Mouse (Mus musculus): Measurements from ENCODE around the gene Dennd1c. TPM values are rescaled to one million over a fixed set of nuclear protein-coding genes. Genes with fewer than 3 reads are reported as not detected.

Dennd1c gene
- polyA plus RNA-seq, 1 experiment from 2014 or later: 4.5 TPM

DNA sequence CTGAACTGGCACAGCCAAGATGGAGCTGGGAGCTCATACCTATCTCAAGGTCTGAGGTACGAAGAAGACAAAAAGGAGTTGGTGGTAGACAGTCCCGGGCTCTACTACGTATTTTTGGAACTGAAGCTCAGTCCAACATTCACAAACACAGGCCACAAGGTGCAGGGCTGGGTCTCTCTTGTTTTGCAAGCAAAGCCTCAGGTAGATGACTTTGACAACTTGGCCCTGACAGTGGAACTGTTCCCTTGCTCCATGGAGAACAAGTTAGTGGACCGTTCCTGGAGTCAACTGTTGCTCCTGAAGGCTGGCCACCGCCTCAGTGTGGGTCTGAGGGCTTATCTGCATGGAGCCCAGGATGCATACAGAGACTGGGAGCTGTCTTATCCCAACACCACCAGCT, 28.8 kb upstream of the Dennd1c start:
- H3K36me3 ChIP-seq: no peaks in the 10 kb centered on the region
- no peaks in the 10 kb centered on the region for H3K9me3 ChIP-seq
- no peak overlapping the region for H3K27ac ChIP-seq
- peak overlapping the region; percentile 83; the same call in 1 of the 2 replicates for H3K4me2 ChIP-seq (replicated peaks)
- H3K4me1 ChIP-seq: peaks cover 22% of the 10 kb centered on the region
- 91% methylated on average over 5 of the region's 5 CpGs for WGBS
- H3K27me3 ChIP-seq (replicated peaks): no peaks in the 10 kb centered on the region
- H3K4me3 ChIP-seq: no peak overlapping the region
- ATAC-seq (ENCODE audit: low FRiP score, low read depth): no peak
- no peak overlapping the region for H3K9ac ChIP-seq

DNA sequence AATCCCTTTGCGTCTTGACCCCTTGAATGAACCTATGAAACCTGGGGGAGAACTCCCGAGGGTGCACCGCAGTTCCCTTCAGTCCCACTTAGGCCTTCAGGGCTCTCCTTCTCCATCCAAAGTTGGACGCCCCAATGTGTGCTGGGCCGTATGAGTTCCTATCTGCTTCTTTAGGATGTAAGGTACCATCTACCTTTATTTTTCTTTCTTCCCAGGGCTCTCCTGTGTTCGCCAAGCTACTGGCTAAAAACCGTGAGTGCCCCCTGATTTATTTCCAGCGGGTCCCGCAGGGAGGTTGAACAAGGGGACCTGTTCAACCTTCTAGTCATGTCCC, 27.7 kb upstream of the Dennd1c start:
- Histone ChIP-seq H3K27me3 (replicated peaks) (no peaks in the 10 kb centered on the region), H3K9me3 (no peaks in the 10 kb centered on the region), H3K36me3 (no peaks in the 10 kb centered on the region), H3K4me3 (peak overlapping the region; percentile 49), H3K9ac (peak overlapping the region; percentile 62), H3K27ac (no peak overlapping the region), H3K4me2 (replicated peaks) (peak overlapping the region; percentile 83), H3K4me1 (peaks cover 22% of the 10 kb centered on the region)
- no peak; the same call in 1 of the 2 replicates for ATAC-seq (ENCODE audit: low FRiP score, low read depth)
- 3% methylated on average over 9 of the region's 9 CpGs for WGBS

DNA sequence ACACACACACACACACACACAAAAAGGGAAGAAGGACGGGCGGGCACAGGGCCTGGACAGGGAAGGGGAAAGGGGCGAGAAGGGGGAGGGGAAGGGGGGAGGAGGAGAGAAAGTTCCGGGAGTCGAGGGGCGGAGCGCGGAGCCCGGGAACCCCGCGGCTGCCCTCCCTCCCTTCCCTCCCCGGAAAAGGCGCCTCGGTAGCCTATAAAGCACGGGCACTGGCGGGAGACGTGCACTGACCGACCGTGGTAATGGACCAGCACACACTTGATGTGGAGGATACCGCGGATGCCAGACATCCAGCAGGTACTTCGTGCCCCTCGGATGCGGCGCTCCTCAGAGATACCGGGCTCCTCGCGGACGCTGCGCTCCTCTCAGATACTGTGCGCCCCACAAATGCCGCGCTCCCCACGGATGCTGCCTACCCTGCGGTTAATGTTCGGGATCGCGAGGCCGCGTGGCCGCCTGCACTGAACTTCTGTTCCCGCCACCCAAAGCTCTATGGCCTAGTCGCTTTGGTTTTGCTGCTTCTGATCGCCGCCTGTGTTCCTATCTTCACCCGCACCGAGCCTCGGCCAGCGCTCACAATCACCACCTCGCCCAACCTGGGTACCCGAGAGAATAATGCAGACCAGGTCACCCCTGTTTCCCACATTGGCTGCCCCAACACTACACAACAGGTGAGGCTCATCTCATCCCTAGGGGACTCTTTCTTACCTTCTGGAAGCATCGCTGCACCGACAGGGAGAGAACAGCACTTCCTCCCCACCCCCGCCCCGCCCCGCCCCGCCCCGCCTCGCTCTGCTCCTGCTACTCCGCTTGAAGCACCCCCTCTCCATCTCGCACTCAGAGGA, 27.1 kb upstream of the Dennd1c start, which contains the start of gene Tnfsf9:
Gene Tnfsf9 (plus strand): TSS at position 145 of the 854 bp plus-strand sequence.
- Histone ChIP-seq H3K4me1 (peaks cover 22% of the 10 kb centered on the region), H3K9ac (peak within 1 kb of the TSS; percentile 62), H3K4me2 (replicated peaks) (peak within 1 kb of the TSS; percentile 83), H3K36me3 (no peaks in the 10 kb centered on the region), H3K27ac (no peak within 1 kb of the TSS), H3K9me3 (no peaks in the 10 kb centered on the region), H3K4me3 (peak within 1 kb of the TSS; percentile 49), H3K27me3 (replicated peaks) (no peaks in the 10 kb centered on the region)
- 1% methylated on average over 59 of the region's 61 CpGs for WGBS
- peak; percentile 83 for ATAC-seq (ENCODE audit: low FRiP score, low read depth)

DNA sequence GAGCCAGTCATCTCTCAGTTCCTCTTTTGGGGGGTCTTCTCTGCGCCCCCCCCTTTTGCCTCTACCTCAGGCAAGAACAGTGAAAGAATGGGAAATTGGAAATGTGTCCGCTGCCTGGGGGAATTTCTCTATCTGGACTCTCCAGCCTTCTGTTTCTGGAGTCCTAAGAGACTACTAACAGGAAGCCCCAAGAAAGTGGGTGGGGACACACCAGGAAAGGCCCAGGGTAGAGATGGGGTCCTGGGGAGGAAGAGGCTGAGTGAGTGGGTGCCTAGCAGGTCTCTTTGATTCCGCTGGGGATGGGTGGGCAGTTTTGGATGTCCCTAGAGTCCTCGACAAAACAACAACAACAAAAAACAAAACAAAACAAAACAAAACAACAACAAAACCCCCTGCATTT, 26.2 kb upstream of the Dennd1c start:
- Histone ChIP-seq H3K9ac (0 out of 2 replicates have a peak overlapping the region, but pooled peaks have one; percentile 1), H3K4me1 (peaks cover 22% of the 10 kb centered on the region), H3K9me3 (no peaks in the 10 kb centered on the region), H3K27me3 (replicated peaks) (no peaks in the 10 kb centered on the region), H3K27ac (no peak overlapping the region), H3K36me3 (no peaks in the 10 kb centered on the region), H3K4me3 (peak overlapping the region; percentile 49; the same call in 1 of the 2 replicates), H3K4me2 (replicated peaks) (peak overlapping the region; percentile 83)
- ATAC-seq (ENCODE audit: low FRiP score, low read depth): no peak
- WGBS: 52% methylated on average over 4 of the region's 4 CpGs

DNA sequence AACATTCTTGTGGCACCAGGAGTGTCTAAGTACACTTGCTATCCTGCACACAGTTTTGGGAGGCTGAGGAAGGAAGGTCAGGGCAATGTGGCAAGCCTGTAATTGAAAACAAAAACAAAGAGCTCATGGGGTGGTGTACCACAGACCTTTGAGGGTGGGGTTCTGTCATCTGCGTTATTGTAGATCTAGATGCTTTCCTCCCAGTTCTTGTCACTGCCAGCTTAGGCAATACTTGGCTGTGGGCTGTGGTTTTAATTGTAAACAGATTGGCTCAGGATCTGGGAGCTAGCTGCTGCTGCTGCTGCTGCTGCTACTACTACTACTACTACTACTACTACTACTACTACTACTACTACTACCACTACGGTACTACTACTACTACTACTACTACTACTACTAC, 24.0 kb upstream of the Dennd1c start:
- Histone ChIP-seq H3K4me1 (peaks cover 21% of the 10 kb centered on the region), H3K36me3 (no peaks in the 10 kb centered on the region), H3K27ac (no peak overlapping the region), H3K9ac (no peak overlapping the region), H3K9me3 (no peaks in the 10 kb centered on the region), H3K27me3 (replicated peaks) (no peaks in the 10 kb centered on the region), H3K4me2 (replicated peaks) (no peak overlapping the region), H3K4me3 (no peak overlapping the region)
- WGBS: 85% methylated on average over 2 of the region's 2 CpGs
- ATAC-seq (ENCODE audit: low FRiP score, low read depth): no peak

DNA sequence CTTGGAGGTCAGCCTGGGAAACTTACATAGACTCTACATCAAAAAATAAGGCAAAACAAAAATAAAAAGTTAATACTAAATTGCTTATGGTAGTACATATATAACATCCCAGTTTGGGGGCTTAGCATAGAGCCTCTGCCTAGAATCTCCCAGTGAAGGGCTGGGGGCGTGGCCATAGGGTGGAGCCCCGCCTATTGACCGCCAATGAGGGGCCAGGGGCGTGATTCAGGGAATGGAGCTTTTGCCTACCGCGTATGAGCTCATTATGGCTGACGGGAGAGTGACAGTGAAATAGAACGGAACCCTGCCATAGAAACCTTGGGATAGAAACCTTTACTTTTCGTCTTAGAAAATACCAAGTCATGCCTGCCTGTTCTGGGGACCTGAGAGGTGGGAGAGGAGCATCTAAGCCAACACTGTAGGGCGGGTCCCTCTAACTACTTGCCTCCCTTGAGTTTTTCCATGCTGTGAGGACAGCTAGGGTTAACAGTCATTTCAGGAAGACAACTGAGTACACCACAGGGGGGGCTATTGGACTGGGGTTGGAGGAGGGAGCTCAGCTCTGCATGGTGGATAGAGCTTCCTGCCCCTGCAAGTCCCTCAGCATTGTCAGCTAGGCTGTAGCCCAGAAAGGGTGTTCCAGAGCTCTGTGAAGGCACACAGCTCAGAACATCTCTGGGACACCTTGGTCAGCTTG, 21.5 kb upstream of the Dennd1c start:
- 5% methylated on average over 10 of the region's 10 CpGs for WGBS
- no peak overlapping the region for H3K27ac ChIP-seq
- no peak overlapping the region for H3K4me2 ChIP-seq (replicated peaks)
- peaks cover 10% of the 10 kb centered on the region; the same call in 1 of the 2 replicates for H3K4me1 ChIP-seq
- no peak overlapping the region for H3K9ac ChIP-seq
- no peaks in the 10 kb centered on the region for H3K36me3 ChIP-seq
- H3K4me3 ChIP-seq: no peak overlapping the region
- H3K27me3 ChIP-seq (replicated peaks): peaks cover 5% of the 10 kb centered on the region
- H3K9me3 ChIP-seq: no peaks in the 10 kb centered on the region
- ATAC-seq (ENCODE audit: low FRiP score, low read depth): no peak

DNA sequence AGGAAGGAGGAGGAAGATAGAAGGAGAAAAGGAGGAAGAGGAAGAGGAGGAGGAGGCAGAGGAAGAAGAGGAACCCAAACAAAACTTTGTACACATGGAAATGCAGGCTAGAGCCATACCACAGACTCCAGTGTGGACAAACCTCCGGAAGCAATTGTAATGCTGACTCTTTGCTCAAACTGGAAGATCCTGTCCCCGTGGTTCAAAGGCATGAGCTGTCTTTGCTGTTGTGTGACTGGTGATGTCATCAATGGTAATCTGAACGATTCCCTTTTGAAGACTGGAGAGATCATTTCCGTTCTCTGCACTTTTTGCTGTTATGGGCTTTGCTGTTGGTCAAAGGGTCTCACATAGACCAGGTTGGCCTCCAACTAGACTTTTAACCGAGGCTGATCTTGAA, 20.0 kb upstream of the Dennd1c start:
- H3K4me2 ChIP-seq (replicated peaks): no peak overlapping the region
- peaks cover 5% of the 10 kb centered on the region for H3K27me3 ChIP-seq (replicated peaks)
- peaks cover 5% of the 10 kb centered on the region; the same call in 1 of the 2 replicates for H3K4me1 ChIP-seq
- no peaks in the 10 kb centered on the region for H3K36me3 ChIP-seq
- no peak overlapping the region for H3K4me3 ChIP-seq
- ATAC-seq (ENCODE audit: low FRiP score, low read depth): no peak
- H3K9me3 ChIP-seq: no peaks in the 10 kb centered on the region
- no peak overlapping the region for H3K27ac ChIP-seq
- whole genome bisulfite sequencing: 90% methylated on average over 5 of the region's 5 CpGs
- H3K9ac ChIP-seq: no peak overlapping the region

DNA sequence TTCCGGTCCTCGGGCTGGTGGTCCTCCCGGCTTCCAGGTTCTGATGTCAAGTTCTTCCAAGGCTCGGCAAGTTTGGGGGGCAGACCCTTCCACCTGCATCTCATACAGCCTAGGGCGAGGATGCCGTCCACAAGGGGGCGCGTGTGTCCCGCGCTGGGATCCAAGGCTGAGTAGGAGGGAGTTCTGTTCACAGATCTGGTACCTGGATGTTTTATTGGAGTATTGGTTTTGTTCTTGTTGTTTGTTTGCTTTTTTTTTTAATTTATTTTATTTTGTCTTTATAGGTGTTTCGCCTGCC, 18.3 kb upstream of the Dennd1c start:
- ATAC-seq (ENCODE audit: low FRiP score, low read depth): peak; percentile 86
- 2% methylated on average over 11 of the region's 11 CpGs for WGBS
- Histone ChIP-seq H3K9me3 (0 out of 2 replicates have a peak, but pooled peaks cover 6% of the 10 kb centered on the region), H3K4me2 (replicated peaks) (peak overlapping the region; percentile 48), H3K36me3 (no peaks in the 10 kb centered on the region), H3K4me1 (peaks cover 5% of the 10 kb centered on the region; the same call in 1 of the 2 replicates), H3K27ac (no peak overlapping the region), H3K9ac (no peak overlapping the region), H3K4me3 (peak overlapping the region; percentile 16; the same call in 1 of the 2 replicates), H3K27me3 (replicated peaks) (peaks cover 5% of the 10 kb centered on the region)

DNA sequence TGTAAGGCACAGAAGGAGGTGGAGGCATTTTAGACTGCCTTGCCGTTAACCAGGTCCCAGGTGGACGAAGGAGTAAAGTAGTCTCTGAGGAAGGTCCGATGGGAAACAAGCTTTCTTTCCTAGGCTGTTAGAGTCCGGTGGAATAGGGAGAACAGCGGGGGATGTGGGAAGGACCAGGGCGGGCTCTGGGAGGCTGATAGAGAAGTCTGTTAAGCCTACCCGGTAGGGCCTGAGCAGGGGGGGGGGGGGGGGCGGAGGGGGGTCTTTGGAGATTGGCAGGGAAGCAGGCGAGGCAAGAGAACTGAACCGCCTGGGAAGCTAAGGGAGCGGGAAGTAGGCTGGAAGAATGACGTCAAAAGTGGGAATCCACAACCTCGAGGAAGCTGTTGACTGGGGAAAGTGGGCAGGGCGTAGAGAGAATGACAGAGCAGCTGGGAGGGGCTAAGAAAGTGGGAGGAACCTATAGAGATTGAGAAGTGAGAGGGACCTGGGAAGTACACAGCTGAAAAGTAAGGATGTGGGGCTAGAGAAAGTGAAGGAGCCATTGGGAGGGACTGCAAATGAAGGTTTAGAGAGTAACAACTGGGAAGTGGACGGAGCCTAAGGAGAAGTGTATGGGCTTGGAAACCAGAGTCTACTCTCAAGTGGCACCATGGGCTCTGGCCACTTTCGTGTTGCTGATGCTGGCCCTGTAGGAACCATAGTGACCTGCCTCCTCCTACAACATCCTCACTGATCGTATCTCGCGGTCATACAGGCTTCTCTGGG, 17.7 kb upstream of the Dennd1c start:
- Histone ChIP-seq H3K4me2 (replicated peaks) (peak overlapping the region; percentile 48), H3K4me1 (peaks cover 5% of the 10 kb centered on the region; the same call in 1 of the 2 replicates), H3K9ac (no peak overlapping the region), H3K9me3 (0 out of 2 replicates have a peak, but pooled peaks cover 6% of the 10 kb centered on the region), H3K27ac (no peak overlapping the region), H3K36me3 (no peaks in the 10 kb centered on the region), H3K27me3 (replicated peaks) (peaks cover 5% of the 10 kb centered on the region), H3K4me3 (peak overlapping the region; percentile 16; the same call in 1 of the 2 replicates)
- ATAC-seq (ENCODE audit: low FRiP score, low read depth): peak; percentile 80
- WGBS: 3% methylated on average over 19 of the region's 19 CpGs

DNA sequence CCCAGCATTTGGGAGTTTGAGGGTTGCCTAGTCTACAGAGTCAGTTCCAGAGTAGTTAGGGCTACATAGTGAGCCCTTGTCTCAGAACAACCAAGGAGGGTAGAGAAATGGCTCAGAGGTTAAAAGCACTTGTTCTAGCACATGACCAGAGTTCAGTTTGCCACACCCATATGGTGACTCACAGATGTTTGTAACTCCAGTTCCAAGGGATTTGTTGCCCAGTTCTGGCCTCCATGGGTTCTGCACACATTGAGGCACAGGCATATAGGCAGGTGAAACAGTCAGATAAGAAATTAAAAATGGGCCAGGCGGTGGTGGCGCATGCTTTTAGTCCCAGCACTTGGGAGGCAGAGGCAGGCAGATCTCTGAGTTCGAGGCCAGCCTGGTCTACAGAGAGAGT, 15.9 kb upstream of the Dennd1c start:
- no peak overlapping the region for H3K4me3 ChIP-seq
- peaks cover 5% of the 10 kb centered on the region for H3K27me3 ChIP-seq (replicated peaks)
- H3K27ac ChIP-seq: no peak overlapping the region
- ATAC-seq (ENCODE audit: low FRiP score, low read depth): no peak
- peaks cover 5% of the 10 kb centered on the region; the same call in 1 of the 2 replicates for H3K4me1 ChIP-seq
- H3K9ac ChIP-seq: no peak overlapping the region
- no peaks in the 10 kb centered on the region for H3K36me3 ChIP-seq
- 0 out of 2 replicates have a peak, but pooled peaks cover 6% of the 10 kb centered on the region for H3K9me3 ChIP-seq
- no peak overlapping the region for H3K4me2 ChIP-seq (replicated peaks)
- 93% methylated on average over 3 of the region's 3 CpGs for WGBS

DNA sequence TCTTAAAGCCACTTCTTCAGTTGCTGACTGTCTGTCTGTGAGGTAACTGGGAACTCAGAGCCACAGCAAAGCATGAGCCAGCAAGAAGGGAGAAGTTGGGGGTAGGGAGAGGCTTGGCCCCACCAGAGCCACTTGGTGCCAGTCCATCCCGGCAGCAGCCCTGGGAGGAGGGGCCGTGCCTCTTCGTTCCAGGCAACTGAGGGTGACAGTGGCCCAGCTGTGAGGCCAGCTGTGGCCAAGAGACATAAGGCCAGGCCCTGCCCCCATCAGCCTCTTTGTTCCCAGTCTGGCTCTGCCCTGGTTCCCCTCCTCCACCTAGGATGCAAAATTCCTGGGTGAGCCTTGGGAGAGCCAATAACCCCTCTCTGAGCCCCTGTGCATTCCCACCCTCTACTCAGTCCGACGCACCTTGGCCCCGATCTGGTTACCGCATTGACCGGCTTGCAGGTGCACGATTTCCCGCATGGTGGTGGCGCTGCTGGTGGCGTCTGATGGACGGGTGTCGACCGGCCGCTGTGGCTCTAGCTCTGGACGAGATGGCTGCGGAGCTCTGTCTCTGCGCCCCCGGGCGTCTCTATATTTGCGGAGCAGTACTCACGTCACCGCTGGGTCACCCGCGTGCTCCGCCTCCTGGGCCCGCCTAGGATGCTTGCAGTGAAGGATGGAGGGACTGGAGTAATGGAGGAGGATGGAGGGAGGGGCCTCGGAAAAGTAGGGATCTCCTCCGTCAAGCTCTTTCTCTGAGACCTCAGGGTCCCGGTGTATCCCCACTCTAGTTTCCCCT, 8.9 kb upstream of the Dennd1c start, which contains the start of gene Tubb4a:
Gene Tubb4a (minus strand): TSS at position 734 of the 784 bp plus-strand sequence.
- no peak within 1 kb of the TSS; the same call in 1 of the 2 replicates for H3K27ac ChIP-seq

More for the DNA sequence above, 8.9 kb upstream of the Dennd1c start, which contains the start of gene Tubb4a:
- WGBS: 2% methylated on average over 31 of the region's 31 CpGs
- H3K36me3 ChIP-seq: peaks cover 15% of the 10 kb centered on the region; the same call in 1 of the 2 replicates
- H3K4me1 ChIP-seq: peaks cover 18% of the 10 kb centered on the region; the same call in 1 of the 2 replicates
- no peaks in the 10 kb centered on the region for H3K27me3 ChIP-seq (replicated peaks)
- peak within 1 kb of the TSS; percentile 46 for H3K4me3 ChIP-seq
- 0 out of 2 replicates have a peak, but pooled peaks cover 4% of the 10 kb centered on the region for H3K9me3 ChIP-seq
- peak within 1 kb of the TSS; percentile 59 for H3K4me2 ChIP-seq (replicated peaks)
- peak within 1 kb of the TSS; percentile 61 for H3K9ac ChIP-seq
- peak; percentile 95 for ATAC-seq (ENCODE audit: low FRiP score, low read depth)
